Mouse (Mus musculus) neural tube, embryonic 12.5 days (tissue): Measurements from ENCODE around the gene Ntrk3. TPM values are rescaled to one million over a fixed set of nuclear protein-coding genes. Genes with fewer than 3 reads are reported as not detected.
A peak's percentile ranks its signal among the peaks of the same experiment; 100 is the strongest.

ENCODE experiments used
- ATAC-seq: fragments of 200-750 bp; cut with Nextera tagmentation; 2 replicates; pipeline ENCODE4 v1.8.0; 2017; ENCODE audit warnings: low read depth, mild to moderate bottlenecking, moderate TSS enrichment, moderate library complexity; ENCODE audit not compliant: low FRiP score
- H3K27ac ChIP-seq: fragments of 300-500 bp; sonication (generic); 2 replicates; pipeline ENCODE4 v1.5.1; 2016
- H3K27me3 ChIP-seq: fragments of 300-500 bp; sonication (generic); replicated peaks from 2 replicates; pipeline ENCODE4 v1.6.1; 2016; ENCODE audit warnings: mild to moderate bottlenecking
- H3K36me3 ChIP-seq: fragments of 300-500 bp; sonication (generic); 2 replicates; pipeline ENCODE4 v1.6.1; 2016; ENCODE audit warnings: mild to moderate bottlenecking
- H3K4me1 ChIP-seq: fragments of 300-500 bp; sonication (generic); 2 replicates; pipeline ENCODE4 v1.6.1; 2016
- H3K4me2 ChIP-seq: fragments of 300-500 bp; sonication (generic); replicated peaks from 2 replicates; pipeline ENCODE4 v1.6.1; 2016; ENCODE audit warnings: mild to moderate bottlenecking
- H3K4me3 ChIP-seq: fragments of 300-500 bp; sonication (generic); 2 replicates; pipeline ENCODE4 v1.5.1; 2016
- H3K9ac ChIP-seq: fragments of 300-500 bp; sonication (generic); 2 replicates; pipeline ENCODE4 v1.6.1; 2016; ENCODE audit warnings: mild to moderate bottlenecking
- H3K9me3 ChIP-seq: fragments of 300-500 bp; sonication (generic); 2 replicates; pipeline ENCODE4 v1.6.1; 2016; ENCODE audit warnings: mild to moderate bottlenecking
- WGBS: fragments of 180-500 bp; shearing (Covaris S2); methylation state at CpG from one replicate; pipeline ENCODE4 v1.1.7; 2016; 5-methylcytosine and 5-hydroxymethylcytosine counted together
- polyA plus RNA-seq: library from polyadenylated mRNA; unstranded; fragments of >200 nt; fragmentation: Nextera tagmentation; extraction: Ambion mirVana; gene quantifications from 2 replicates; pipeline ENCODE4 v1.2.1, GENCODE M21; 2016

Ntrk3 gene
- polyA plus RNA-seq, 1 experiment from 2014 or later: 17.6 TPM

DNA sequence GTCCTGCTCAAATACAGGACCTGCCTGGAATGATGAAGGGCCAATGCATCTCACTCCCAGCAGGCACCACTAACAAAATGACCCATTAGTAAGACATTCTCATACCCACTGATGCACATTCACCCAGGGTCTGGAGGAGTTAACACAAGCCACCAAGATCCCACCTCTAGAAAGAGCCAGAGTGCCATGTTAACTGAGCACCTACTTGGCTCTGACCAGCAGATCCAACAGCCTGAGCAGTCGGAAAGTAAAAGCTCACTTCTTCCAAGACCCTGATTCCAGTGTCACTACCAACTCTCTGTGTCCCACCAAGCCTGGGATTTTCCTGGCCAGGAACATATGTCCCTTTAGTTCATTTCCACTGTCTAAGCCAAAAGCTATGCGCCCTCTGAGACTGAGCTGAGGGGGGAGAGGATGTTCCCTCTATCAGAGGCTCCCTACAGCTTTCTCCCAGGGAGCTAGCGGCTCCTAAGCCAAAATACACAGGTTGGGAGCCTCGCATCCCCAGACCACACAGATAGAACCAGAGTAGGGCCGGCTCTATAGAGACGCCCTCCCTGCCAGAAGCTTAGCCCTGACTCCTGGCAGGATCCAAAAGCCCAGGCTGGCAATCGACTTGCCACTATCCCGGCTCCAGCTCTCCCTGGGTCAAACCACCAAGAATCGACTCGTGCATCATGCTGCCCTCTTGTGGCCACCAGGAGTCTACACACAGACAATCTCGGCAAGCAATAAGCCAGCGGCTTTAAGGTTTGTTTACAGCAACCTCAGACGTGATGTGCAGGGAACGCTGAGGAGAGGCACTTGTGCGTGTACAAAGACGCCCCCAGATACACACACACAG lies 169.2 kb downstream of the Ntrk3 start:
- Histone ChIP-seq H3K27me3 (no peaks in the 10 kb centered on the region), H3K9ac (no peak overlapping the region), H3K4me3 (no peak overlapping the region), H3K4me2 (peak overlapping the region; percentile 51), H3K36me3 (no peaks in the 10 kb centered on the region), H3K27ac (no peak overlapping the region), H3K9me3 (no peaks in the 10 kb centered on the region), H3K4me1 (0 out of 2 replicates have a peak, but pooled peaks cover 2% of the 10 kb centered on the region)
- 17% methylated on average over 16 of the region's 16 CpGs for WGBS
- ATAC-seq: peak; percentile 53; the same call in 1 of the 2 replicates

GRCm38 (mm10) chr7:78566617-78567016 lies 171.2 kb downstream of the Ntrk3 start:
- Histone ChIP-seq H3K27me3 (no peaks in the 10 kb centered on the region), H3K4me3 (no peak overlapping the region), H3K4me1 (0 out of 2 replicates have a peak, but pooled peaks cover 2% of the 10 kb centered on the region), H3K36me3 (no peaks in the 10 kb centered on the region), H3K27ac (no peak overlapping the region), H3K9ac (no peak overlapping the region), H3K9me3 (no peaks in the 10 kb centered on the region), H3K4me2 (no peak overlapping the region)
- no peak for ATAC-seq
- WGBS: 45% methylated on average over 3 of the region's 3 CpGs

- no peak overlapping the region for H3K4me2 ChIP-seq
- no peaks in the 10 kb centered on the region for H3K27me3 ChIP-seq
- no peak overlapping the region for H3K9ac ChIP-seq
- no peak for ATAC-seq
- H3K4me3 ChIP-seq: no peak overlapping the region
- WGBS: 93% methylated on average over 3 of the region's 3 CpGs
- H3K9me3 ChIP-seq: no peaks in the 10 kb centered on the region
- 0 out of 2 replicates have a peak, but pooled peaks cover 2% of the 10 kb centered on the region for H3K4me1 ChIP-seq
- no peaks in the 10 kb centered on the region for H3K36me3 ChIP-seq
- H3K27ac ChIP-seq: no peak overlapping the region
Observed at GRCm38 (mm10) chr7:78565386-78565785, 172.4 kb downstream of the Ntrk3 start.

- Histone ChIP-seq H3K4me2 (no peak overlapping the region), H3K27me3 (no peaks in the 10 kb centered on the region), H3K9ac (no peak overlapping the region), H3K4me1 (no peaks in the 10 kb centered on the region; the same call in 1 of the 2 replicates), H3K27ac (no peak overlapping the region), H3K36me3 (no peaks in the 10 kb centered on the region), H3K9me3 (no peaks in the 10 kb centered on the region), H3K4me3 (no peak overlapping the region)
- 94% methylated on average over 5 of the region's 5 CpGs for WGBS
- no peak for ATAC-seq
Observed at GRCm38 (mm10) chr7:78558503-78558902, 179.3 kb downstream of the Ntrk3 start.

DNA sequence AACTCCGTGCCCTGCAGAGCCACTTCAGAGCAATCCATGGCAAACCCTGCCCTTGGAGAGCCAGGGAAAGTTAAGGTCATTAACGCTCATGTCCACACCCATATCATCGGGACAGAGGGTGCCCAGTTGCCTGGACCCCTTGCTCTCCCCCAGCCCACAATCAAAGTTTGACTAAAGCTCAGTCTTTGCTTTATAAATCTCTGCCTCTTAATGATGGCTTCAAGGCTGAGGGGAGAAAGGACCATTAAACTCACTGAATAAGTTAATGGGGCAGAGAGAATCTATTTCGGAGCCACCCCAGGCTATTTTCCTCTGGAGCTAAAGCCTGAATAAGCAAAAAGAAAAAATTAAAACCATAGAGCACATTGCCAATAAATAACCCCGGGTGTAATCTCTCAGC lies 182.3 kb downstream of the Ntrk3 start:
- Histone ChIP-seq H3K4me1 (no peaks in the 10 kb centered on the region; the same call in 1 of the 2 replicates), H3K36me3 (no peaks in the 10 kb centered on the region), H3K9me3 (no peaks in the 10 kb centered on the region), H3K4me2 (no peak overlapping the region), H3K27ac (no peak overlapping the region), H3K27me3 (no peaks in the 10 kb centered on the region), H3K9ac (no peak overlapping the region), H3K4me3 (no peak overlapping the region)
- ATAC-seq: no peak
- 49% methylated on average over 5 of the region's 5 CpGs for WGBS

GRCm38 (mm10) chr7:78549461-78549860 lies 188.4 kb downstream of the Ntrk3 start:
- H3K4me1 ChIP-seq: no peaks in the 10 kb centered on the region
- ATAC-seq: no peak
- 94% methylated on average over 8 of the region's 8 CpGs for WGBS
- H3K4me2 ChIP-seq: no peak overlapping the region
- H3K9ac ChIP-seq: no peak overlapping the region
- H3K36me3 ChIP-seq: no peaks in the 10 kb centered on the region
- no peak overlapping the region for H3K27ac ChIP-seq
- H3K27me3 ChIP-seq: no peaks in the 10 kb centered on the region
- no peaks in the 10 kb centered on the region for H3K9me3 ChIP-seq
- no peak overlapping the region for H3K4me3 ChIP-seq

GRCm38 (mm10) chr7:78548721-78549120 lies 189.1 kb downstream of the Ntrk3 start:
- Histone ChIP-seq H3K36me3 (no peaks in the 10 kb centered on the region), H3K9ac (no peak overlapping the region), H3K27me3 (no peaks in the 10 kb centered on the region), H3K9me3 (no peaks in the 10 kb centered on the region), H3K4me3 (no peak overlapping the region), H3K4me2 (no peak overlapping the region), H3K27ac (no peak overlapping the region), H3K4me1 (no peaks in the 10 kb centered on the region)
- WGBS: 94% methylated on average over 5 of the region's 5 CpGs
- ATAC-seq: no peak

- Histone ChIP-seq H3K9me3 (no peaks in the 10 kb centered on the region), H3K27ac (no peak overlapping the region), H3K4me3 (no peak overlapping the region), H3K9ac (no peak overlapping the region), H3K4me2 (no peak overlapping the region), H3K4me1 (peaks cover 10% of the 10 kb centered on the region), H3K27me3 (no peaks in the 10 kb centered on the region), H3K36me3 (no peaks in the 10 kb centered on the region)
- peak; percentile 66 for ATAC-seq
- WGBS: 60% methylated on average over 10 of the region's 10 CpGs
Observed at GRCm38 (mm10) chr7:78546551-78546950, 191.3 kb downstream of the Ntrk3 start.

DNA sequence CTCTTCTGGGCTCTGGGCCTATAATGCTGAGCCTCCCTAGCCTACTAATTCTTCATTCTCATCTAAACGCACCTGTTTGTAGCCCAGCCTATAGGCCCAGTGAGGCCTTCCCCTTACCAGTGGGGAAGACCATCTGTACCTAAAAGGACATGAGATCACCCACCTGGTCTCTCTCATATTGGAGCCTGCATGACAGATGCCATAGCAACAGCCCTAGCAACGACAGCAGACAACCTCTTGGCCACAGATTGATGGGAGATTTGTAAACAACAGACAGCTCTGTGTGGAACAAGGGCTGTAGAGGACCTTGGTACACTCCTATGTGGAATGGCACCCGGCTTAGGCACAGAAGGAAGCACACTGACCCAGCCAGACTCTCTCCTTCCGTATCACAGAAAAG lies 195.3 kb downstream of the Ntrk3 start:
- Histone ChIP-seq H3K4me1 (peaks cover 10% of the 10 kb centered on the region), H3K36me3 (no peaks in the 10 kb centered on the region), H3K9ac (no peak overlapping the region), H3K4me2 (no peak overlapping the region), H3K9me3 (no peaks in the 10 kb centered on the region), H3K27me3 (no peaks in the 10 kb centered on the region), H3K4me3 (no peak overlapping the region), H3K27ac (no peak overlapping the region)
- ATAC-seq: 0 out of 2 replicates have a peak, but pooled peaks have one; percentile 35
- 76% methylated on average over 4 of the region's 4 CpGs for WGBS

GRCm38 (mm10) chr7:78530286-78530685 lies 207.5 kb downstream of the Ntrk3 start:
- H3K4me3 ChIP-seq: no peak overlapping the region
- H3K36me3 ChIP-seq: no peaks in the 10 kb centered on the region
- H3K27ac ChIP-seq: no peak overlapping the region
- ATAC-seq: no peak
- H3K4me2 ChIP-seq: no peak overlapping the region
- 0 out of 2 replicates have a peak, but pooled peaks cover 3% of the 10 kb centered on the region for H3K4me1 ChIP-seq
- no peak overlapping the region for H3K9ac ChIP-seq
- WGBS: 51% methylated on average over 6 of the region's 6 CpGs
- H3K9me3 ChIP-seq: no peaks in the 10 kb centered on the region
- H3K27me3 ChIP-seq: no peaks in the 10 kb centered on the region

- WGBS: 77% methylated on average over 3 of the region's 3 CpGs
- ATAC-seq: no peak
- no peaks in the 10 kb centered on the region for H3K27me3 ChIP-seq
Observed at GRCm38 (mm10) chr7:78528008-78528407, 209.8 kb downstream of the Ntrk3 start.

GRCm38 (mm10) chr7:78527564-78527963 lies 210.2 kb downstream of the Ntrk3 start:
- Histone ChIP-seq H3K9ac (no peak overlapping the region), H3K36me3 (no peaks in the 10 kb centered on the region), H3K27me3 (no peaks in the 10 kb centered on the region), H3K9me3 (no peaks in the 10 kb centered on the region), H3K4me1 (0 out of 2 replicates have a peak, but pooled peaks cover 3% of the 10 kb centered on the region), H3K27ac (no peak overlapping the region), H3K4me3 (no peak overlapping the region), H3K4me2 (no peak overlapping the region)
- ATAC-seq: no peak
- 58% methylated on average over 4 of the region's 4 CpGs for whole genome bisulfite sequencing

More at GRCm38 (mm10) chr7:78528008-78528407, 209.8 kb downstream of the Ntrk3 start:
- Histone ChIP-seq H3K9ac (no peak overlapping the region), H3K27ac (no peak overlapping the region), H3K4me2 (no peak overlapping the region), H3K4me1 (0 out of 2 replicates have a peak, but pooled peaks cover 3% of the 10 kb centered on the region), H3K9me3 (no peaks in the 10 kb centered on the region), H3K4me3 (no peak overlapping the region), H3K36me3 (no peaks in the 10 kb centered on the region)
